Mouse (Mus musculus): ENCODE results near the gene Ror2. TPM values are rescaled to one million over a fixed set of nuclear protein-coding genes. Genes with fewer than 3 reads are reported as not detected.

The Ror2 gene
- polyA plus RNA-seq, 1 experiment from 2014 or later, result 18.8 TPM

GRCm38 (mm10) chr13:53200121-53200520 lies 85.8 kb downstream of the Ror2 start:
- Histone ChIP-seq H3K4me1 (replicated peaks) (peaks cover 77% of the 10 kb centered on the region), H3K4me2 (replicated peaks) (no peak overlapping the region), H3K36me3 (no peaks in the 10 kb centered on the region), H3K27ac (no peak overlapping the region), H3K9ac (no peak overlapping the region), H3K9me3 (no peaks in the 10 kb centered on the region), H3K4me3 (replicated peaks) (no peak overlapping the region), H3K27me3 (replicated peaks) (no peaks in the 10 kb centered on the region)
- ATAC-seq, result no peak
- 71% methylated on average over 4 of the region's 4 CpGs for WGBS

GRCm38 (mm10) chr13:53199262-53199661 lies 86.7 kb downstream of the Ror2 start:
- Histone ChIP-seq H3K9me3 (no peaks in the 10 kb centered on the region), H3K4me2 (replicated peaks) (no peak overlapping the region), H3K27ac (no peak overlapping the region), H3K9ac (no peak overlapping the region), H3K4me1 (replicated peaks) (peaks cover 77% of the 10 kb centered on the region), H3K36me3 (no peaks in the 10 kb centered on the region), H3K27me3 (replicated peaks) (no peaks in the 10 kb centered on the region), H3K4me3 (replicated peaks) (no peak overlapping the region)
- no peak for ATAC-seq
- 76% methylated on average over 7 of the region's 7 CpGs for WGBS

DNA sequence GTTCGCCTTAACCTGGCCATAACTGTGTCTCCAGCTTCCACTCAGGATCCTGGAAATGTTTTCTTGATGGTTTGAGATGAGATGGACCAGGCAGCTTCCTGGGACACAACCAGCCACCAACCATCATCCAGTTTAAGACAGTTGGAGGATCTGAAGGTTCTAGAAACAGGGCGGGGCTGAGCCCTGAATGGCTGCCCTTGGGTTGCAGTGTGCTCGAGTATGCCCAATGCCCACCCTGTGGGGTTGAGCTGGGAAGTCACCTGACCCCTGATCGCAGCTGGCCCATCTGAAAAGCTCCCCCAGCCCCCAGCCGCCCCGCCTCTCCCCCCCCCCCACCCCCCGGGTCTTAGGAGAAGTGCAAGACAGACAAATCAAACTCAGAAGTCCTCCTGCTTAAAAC lies 89.2 kb downstream of the Ror2 start:
- Histone ChIP-seq H3K27me3 (replicated peaks) (no peaks in the 10 kb centered on the region), H3K4me1 (replicated peaks) (peaks cover 74% of the 10 kb centered on the region), H3K4me3 (replicated peaks) (no peak overlapping the region), H3K4me2 (replicated peaks) (no peak overlapping the region), H3K36me3 (no peaks in the 10 kb centered on the region), H3K9me3 (no peaks in the 10 kb centered on the region), H3K9ac (no peak overlapping the region), H3K27ac (0 out of 2 replicates have a peak overlapping the region, but pooled peaks have one; percentile 7)
- ATAC-seq, result no peak
- WGBS, result 36% methylated on average over 7 of the region's 7 CpGs

- Histone ChIP-seq H3K4me1 (replicated peaks) (peaks cover 70% of the 10 kb centered on the region), H3K9ac (no peak overlapping the region), H3K9me3 (no peaks in the 10 kb centered on the region), H3K27ac (0 out of 2 replicates have a peak overlapping the region, but pooled peaks have one; percentile 7), H3K36me3 (no peaks in the 10 kb centered on the region), H3K4me2 (replicated peaks) (no peak overlapping the region), H3K4me3 (replicated peaks) (no peak overlapping the region), H3K27me3 (replicated peaks) (no peaks in the 10 kb centered on the region)
- ATAC-seq, result no peak
- 66% methylated on average over 6 of the region's 6 CpGs for WGBS
Observed at GRCm38 (mm10) chr13:53195951-53196677, 89.8 kb downstream of the Ror2 start.

- no peak for ATAC-seq
- Histone ChIP-seq H3K9ac (no peak overlapping the region), H3K4me2 (replicated peaks) (no peak overlapping the region), H3K9me3 (no peaks in the 10 kb centered on the region), H3K4me3 (replicated peaks) (no peak overlapping the region), H3K27me3 (replicated peaks) (no peaks in the 10 kb centered on the region), H3K4me1 (replicated peaks) (peaks cover 59% of the 10 kb centered on the region), H3K36me3 (no peaks in the 10 kb centered on the region), H3K27ac (peak overlapping the region; percentile 9; the same call in 1 of the 2 replicates)
- 76% methylated on average over 15 of the region's 15 CpGs for WGBS
Observed at GRCm38 (mm10) chr13:53194306-53194705, 91.6 kb downstream of the Ror2 start.

DNA sequence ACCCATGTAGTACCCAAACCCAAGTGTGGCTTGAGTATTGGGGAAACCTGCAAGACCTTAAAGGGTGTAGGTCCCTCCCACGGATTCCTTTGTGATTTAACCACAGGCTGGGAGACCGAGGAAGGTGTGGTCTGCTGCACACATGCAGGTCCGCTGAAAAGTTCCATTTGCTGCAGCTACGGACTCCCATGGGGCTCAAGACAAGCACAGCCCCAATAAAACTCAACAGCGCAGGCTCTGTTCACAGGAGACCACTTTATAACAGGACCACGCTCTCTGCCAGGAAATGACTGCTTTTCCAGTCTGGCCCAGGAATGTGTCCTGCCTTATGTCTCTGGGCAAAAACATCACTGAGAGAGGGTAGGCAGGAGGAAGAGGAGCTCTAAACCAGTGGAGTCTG lies 92.2 kb downstream of the Ror2 start:
- Histone ChIP-seq H3K9ac (no peak overlapping the region), H3K4me1 (replicated peaks) (peaks cover 57% of the 10 kb centered on the region), H3K9me3 (no peaks in the 10 kb centered on the region), H3K36me3 (no peaks in the 10 kb centered on the region), H3K4me2 (replicated peaks) (0 out of 2 replicates have a peak overlapping the region, but pooled peaks have one; percentile 3), H3K27ac (peak overlapping the region; percentile 9; the same call in 1 of the 2 replicates), H3K27me3 (replicated peaks) (no peaks in the 10 kb centered on the region), H3K4me3 (replicated peaks) (no peak overlapping the region)
- ATAC-seq, result peak; percentile 6; the same call in 1 of the 2 replicates
- WGBS, result 20% methylated on average over 6 of the region's 6 CpGs

DNA sequence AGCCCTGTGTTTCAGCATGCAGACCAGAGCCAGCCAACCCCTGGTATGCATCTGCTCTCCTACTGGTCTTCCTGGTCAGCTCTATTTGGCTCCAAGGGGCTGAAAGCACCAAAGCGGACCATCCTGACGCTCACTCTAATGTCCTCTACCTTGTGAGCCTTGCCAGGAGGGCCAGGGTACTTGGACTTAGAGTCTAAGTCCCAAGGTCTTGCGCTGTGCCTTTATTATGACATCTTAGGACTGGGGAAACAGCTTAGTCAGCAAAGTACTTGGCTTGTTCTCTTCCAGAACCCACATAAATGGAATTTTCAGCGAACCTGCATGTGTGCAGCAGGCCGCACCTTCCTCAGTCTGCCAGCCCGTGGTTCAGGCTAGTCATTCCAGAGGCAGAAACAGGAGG lies 93.6 kb downstream of the Ror2 start:
- Histone ChIP-seq H3K4me2 (replicated peaks) (no peak overlapping the region), H3K4me1 (replicated peaks) (peaks cover 54% of the 10 kb centered on the region)
- WGBS, result 82% methylated on average over 6 of the region's 6 CpGs

DNA sequence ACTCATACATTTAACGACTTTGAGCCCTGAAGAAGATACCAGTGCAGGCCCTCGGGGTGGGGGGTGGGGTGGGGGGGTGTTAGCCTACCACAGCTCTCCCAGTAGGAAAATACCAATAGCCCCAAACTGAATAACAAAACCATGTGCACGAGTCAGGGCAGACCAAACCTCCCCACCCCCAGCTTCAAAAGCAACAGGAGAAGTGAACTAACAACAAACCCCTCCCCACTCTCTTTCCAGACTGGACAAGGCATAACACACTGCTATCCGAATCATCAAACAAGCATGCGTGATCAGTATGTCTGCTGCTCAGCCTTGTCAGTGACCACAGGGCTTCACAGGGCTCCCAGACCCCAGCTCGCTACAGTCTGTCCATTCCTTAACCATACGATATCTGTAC lies 94.3 kb downstream of the Ror2 start:
- no peak overlapping the region for H3K4me2 ChIP-seq (replicated peaks)
- no peaks in the 10 kb centered on the region for H3K9me3 ChIP-seq
- H3K4me3 ChIP-seq (replicated peaks), result no peak overlapping the region
- H3K9ac ChIP-seq, result no peak overlapping the region
- H3K27me3 ChIP-seq (replicated peaks), result no peaks in the 10 kb centered on the region
- no peaks in the 10 kb centered on the region for H3K36me3 ChIP-seq
- H3K27ac ChIP-seq, result 0 out of 2 replicates have a peak overlapping the region, but pooled peaks have one; percentile 33
- H3K4me1 ChIP-seq (replicated peaks), result peaks cover 49% of the 10 kb centered on the region
- no peak for ATAC-seq
- WGBS, result 51% methylated on average over 7 of the region's 7 CpGs

More for the DNA sequence above, 93.6 kb downstream of the Ror2 start:
- no peak for ATAC-seq
- Histone ChIP-seq H3K27me3 (replicated peaks) (no peaks in the 10 kb centered on the region), H3K36me3 (no peaks in the 10 kb centered on the region), H3K9me3 (no peaks in the 10 kb centered on the region), H3K9ac (no peak overlapping the region), H3K27ac (0 out of 2 replicates have a peak overlapping the region, but pooled peaks have one; percentile 33), H3K4me3 (replicated peaks) (no peak overlapping the region)

DNA sequence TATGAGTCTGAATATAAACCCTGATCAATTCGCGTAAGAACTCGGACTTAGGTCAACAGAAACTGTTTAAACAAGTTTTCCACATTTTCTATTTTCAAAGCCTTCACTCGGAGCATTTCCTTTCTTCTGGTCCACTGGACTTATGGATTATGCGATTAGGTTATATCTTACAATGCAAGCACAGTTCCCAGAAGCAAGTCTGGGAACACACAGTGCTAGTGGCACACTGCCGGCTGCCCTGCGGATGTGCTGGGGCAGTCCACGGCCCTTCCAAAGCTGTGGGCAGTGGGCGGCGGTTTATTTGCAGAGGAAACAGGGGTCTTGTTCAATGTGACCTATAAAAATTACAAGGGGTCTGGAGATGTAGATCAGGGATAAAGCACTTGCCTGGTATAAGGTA lies 97.0 kb downstream of the Ror2 start:
- no peak overlapping the region for H3K27ac ChIP-seq
- H3K4me1 ChIP-seq (replicated peaks), result peaks cover 27% of the 10 kb centered on the region
- no peaks in the 10 kb centered on the region for H3K9me3 ChIP-seq
- H3K4me2 ChIP-seq (replicated peaks), result peak overlapping the region; percentile 27; the same call in 1 of the 2 replicates
- H3K36me3 ChIP-seq, result no peaks in the 10 kb centered on the region
- no peaks in the 10 kb centered on the region for H3K27me3 ChIP-seq (replicated peaks)
- H3K9ac ChIP-seq, result no peak overlapping the region
- WGBS, result 18% methylated on average over 10 of the region's 10 CpGs
- H3K4me3 ChIP-seq (replicated peaks), result no peak overlapping the region
- no peak; the same call in 1 of the 2 replicates for ATAC-seq

DNA sequence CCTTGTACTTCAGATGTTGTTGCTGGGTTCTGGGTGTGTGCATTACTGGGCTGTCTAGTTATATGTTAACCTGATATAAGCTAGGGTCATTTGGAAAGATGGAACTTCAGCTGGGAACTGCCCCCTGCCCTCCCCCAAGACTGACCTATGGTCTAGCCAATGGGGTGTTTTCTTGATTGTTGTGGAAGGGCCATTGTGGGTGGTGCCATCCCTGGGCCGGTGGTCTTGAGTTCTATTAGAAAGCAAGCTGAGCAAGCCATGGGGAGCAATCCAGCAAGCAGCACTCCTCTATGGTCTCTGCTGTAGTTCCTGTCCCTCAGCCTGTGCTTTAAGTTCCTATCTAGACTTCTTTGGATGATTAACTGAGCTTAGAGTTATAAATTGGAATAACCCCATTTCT lies 101.1 kb downstream of the Ror2 start:
- Histone ChIP-seq H3K36me3 (no peaks in the 10 kb centered on the region), H3K9me3 (no peaks in the 10 kb centered on the region), H3K4me1 (replicated peaks) (peaks cover 21% of the 10 kb centered on the region), H3K4me2 (replicated peaks) (no peak overlapping the region), H3K27ac (no peak overlapping the region), H3K4me3 (replicated peaks) (no peak overlapping the region), H3K9ac (no peak overlapping the region), H3K27me3 (replicated peaks) (no peaks in the 10 kb centered on the region)
- ATAC-seq, result no peak
- 92% methylated on average over 1 of the region's 1 CpGs for WGBS

- H3K27ac ChIP-seq, result no peak overlapping the region
- 70% methylated on average over 5 of the region's 5 CpGs for WGBS
- H3K4me1 ChIP-seq (replicated peaks), result peaks cover 28% of the 10 kb centered on the region
- no peak for ATAC-seq
- no peaks in the 10 kb centered on the region for H3K27me3 ChIP-seq (replicated peaks)
- H3K36me3 ChIP-seq, result no peaks in the 10 kb centered on the region
- H3K9me3 ChIP-seq, result no peaks in the 10 kb centered on the region
- no peak overlapping the region for H3K4me2 ChIP-seq (replicated peaks)
- H3K4me3 ChIP-seq (replicated peaks), result no peak overlapping the region
- no peak overlapping the region for H3K9ac ChIP-seq
Observed at GRCm38 (mm10) chr13:53184149-53184548, 101.8 kb downstream of the Ror2 start.

- WGBS, result 21% methylated on average over 8 of the region's 8 CpGs
- Histone ChIP-seq H3K4me2 (replicated peaks) (peak overlapping the region; percentile 15; the same call in 1 of the 2 replicates), H3K27me3 (replicated peaks) (no peaks in the 10 kb centered on the region), H3K27ac (no peak overlapping the region), H3K9me3 (no peaks in the 10 kb centered on the region), H3K9ac (no peak overlapping the region), H3K4me1 (replicated peaks) (peaks cover 31% of the 10 kb centered on the region), H3K4me3 (replicated peaks) (no peak overlapping the region), H3K36me3 (no peaks in the 10 kb centered on the region)
- no peak for ATAC-seq
Observed at GRCm38 (mm10) chr13:53183161-53183577, 102.8 kb downstream of the Ror2 start.

GRCm38 (mm10) chr13:53178594-53178993 lies 107.3 kb downstream of the Ror2 start:
- Histone ChIP-seq H3K9ac (no peak overlapping the region), H3K4me2 (replicated peaks) (peak overlapping the region; percentile 36; the same call in 1 of the 2 replicates), H3K27me3 (replicated peaks) (no peaks in the 10 kb centered on the region)

More at GRCm38 (mm10) chr13:53178594-53178993, 107.3 kb downstream of the Ror2 start:
- Histone ChIP-seq H3K4me1 (replicated peaks) (peaks cover 58% of the 10 kb centered on the region), H3K27ac (peak overlapping the region; percentile 51; the same call in 1 of the 2 replicates), H3K4me3 (replicated peaks) (no peak overlapping the region), H3K36me3 (no peaks in the 10 kb centered on the region), H3K9me3 (no peaks in the 10 kb centered on the region)
- 4% methylated on average over 13 of the region's 13 CpGs for WGBS
- peak; percentile 23; the same call in 1 of the 2 replicates for ATAC-seq

All from intestine, embryonic 15.5 days (tissue).